Mouse (Mus musculus): Measurements from ENCODE around the gene A4galt. TPM values are rescaled to one million over a fixed set of nuclear protein-coding genes. Genes with fewer than 3 reads are reported as not detected.
A peak's percentile ranks its signal among the peaks of the same experiment; 100 is the strongest.

Gene A4galt
- total RNA-seq, 2 experiments from 2014 or later, result 3.2 to 3.6 TPM

- peak; percentile 52 for TF ChIP-seq CTCF (conservative IDR thresholded peaks at IDR 0.05)
- no peak for DNase-seq (ENCODE audit: low spot score in 2 of 2)
- no peak overlapping the region for H3K27ac ChIP-seq
- no peak overlapping the region for H3K4me3 ChIP-seq
Measured at GRCm38 (mm10) chr15:83209092-83209695, 42.4 kb downstream of the A4galt start.

GRCm38 (mm10) chr15:83204731-83205451 lies 46.7 kb downstream of the A4galt start:
- Histone ChIP-seq H3K4me3 (no peak overlapping the region; the same call in 1 of the 2 replicates), H3K27ac (no peak overlapping the region)
- TF ChIP-seq CTCF (conservative IDR thresholded peaks at IDR 0.05), result peak; percentile 89

GRCm38 (mm10) chr15:83202412-83202811 lies 49.2 kb downstream of the A4galt start:
- no peak overlapping the region for H3K4me3 ChIP-seq
- no peak for TF ChIP-seq CTCF (conservative IDR thresholded peaks at IDR 0.05)
- no peak overlapping the region for H3K27ac ChIP-seq
- no peak for DNase-seq (ENCODE audit: low spot score in 2 of 2)

More at GRCm38 (mm10) chr15:83204731-83205451, 46.7 kb downstream of the A4galt start:
- DNase-seq (ENCODE audit: low spot score in 2 of 2), result peak; percentile 66 to 76

GRCm38 (mm10) chr15:83193413-83193812 lies 58.2 kb downstream of the A4galt start:
- H3K4me3 ChIP-seq, result no peak overlapping the region
- no peak overlapping the region for H3K27ac ChIP-seq
- no peak for TF ChIP-seq CTCF (conservative IDR thresholded peaks at IDR 0.05)
- no peak for DNase-seq (ENCODE audit: low spot score in 2 of 2)

GRCm38 (mm10) chr15:83182351-83182750 lies 69.2 kb downstream of the A4galt start:
- Histone ChIP-seq H3K4me3 (no peak overlapping the region), H3K27ac (no peak overlapping the region)
- TF ChIP-seq CTCF (conservative IDR thresholded peaks at IDR 0.05), result no peak
- no peak for DNase-seq (ENCODE audit: low spot score in 2 of 2)

- no peak overlapping the region for H3K4me3 ChIP-seq
- no peak for DNase-seq (ENCODE audit: low spot score in 2 of 2)
- no peak overlapping the region for H3K27ac ChIP-seq
- no peak for TF ChIP-seq CTCF (conservative IDR thresholded peaks at IDR 0.05)
Measured at GRCm38 (mm10) chr15:83181800-83182330, 69.7 kb downstream of the A4galt start.

- DNase-seq (ENCODE audit: low spot score in 2 of 2), result no peak
- Histone ChIP-seq H3K4me3 (no peak overlapping the region), H3K27ac (no peak overlapping the region)
- no peak for TF ChIP-seq CTCF (conservative IDR thresholded peaks at IDR 0.05)
Measured at GRCm38 (mm10) chr15:83180004-83180403, 71.6 kb downstream of the A4galt start.

Other genes starting within 250 kb of the A4galt start
- gene Nfam1, start 218.5 kb downstream of the A4galt start, total RNA-seq (2021), result 1 to 10 TPM; 1.9 to 2.8 TPM
- 10 to 100 TPM in 1 of 2 experiments, 1 to 10 TPM in 1; 7.1 to 11.8 TPM for gene Serhl, start 162.3 kb downstream of the A4galt start, total RNA-seq (2021)
- gene Rrp7a, start 129.0 kb downstream of the A4galt start, total RNA-seq (2021), result 100 to 1,000 TPM; 144 to 151 TPM
- 10 to 100 TPM; 90.5 to 91.5 TPM for gene Poldip3, start 102.4 kb downstream of the A4galt start, total RNA-seq (2021)
- 10 to 100 TPM; 63.7 to 65.6 TPM for gene Cyb5r3, start 79.2 kb downstream of the A4galt start, total RNA-seq (2021)
- gene Arfgap3, start 98.5 kb upstream of the A4galt start, total RNA-seq (2021), result 10 to 100 TPM; 17.3 to 17.5 TPM
- 100 to 1,000 TPM in 1 of 2 experiments, 10 to 100 TPM in 1; 99.7 to 104 TPM for gene Pacsin2, start 212.8 kb upstream of the A4galt start, total RNA-seq (2021)